Mouse (Mus musculus) stomach, postnatal 0 days (tissue): ENCODE data around the gene Tollip.

Source experiments
- CTCF ChIP-seq: IDR thresholded peaks from 2 replicates; pipeline ENCODE4 v1.5.1; 2016; ENCODE audit warnings: antibody characterized with exemption, low read depth, mild to moderate bottlenecking, moderate library complexity
- EP300 ChIP-seq: optimal IDR thresholded peaks from 2 replicates; pipeline ENCODE3; 2016; ENCODE audit warnings: antibody characterized with exemption

- TF ChIP-seq CTCF = no peak
- no peak for TF ChIP-seq EP300
These were observed 16.0 kb downstream of the Tollip start for GRCm38 (mm10) chr7:141902269-141902729.
